Comparison of ENCODE assay signal across 11 mouse cellular contexts in genomic region chr7:45313495-45313894, GRCm38 (mm10). TPM values are rescaled to one million over a fixed set of nuclear protein-coding genes. Genes with fewer than 3 reads are reported as not detected.
DNase-seq lines count a peak whose midpoint lies in the region; ATAC-seq and TF ChIP-seq lines count a peak whose summit lies in the region.
"Had no signal": no experiment of that assay in that cellular context is flagged by ENCODE, and none has a peak within 500 bp of the region (broad histone marks: within the 10 kb centered on the region; RNA-seq: fewer than 3 reads in every experiment).

No protein-coding gene starts in this region.

- peak overlapping the region; percentile 52 for H3K27ac ChIP-seq in hindbrain, embryonic 12.5 days
- H3K27ac ChIP-seq in hindbrain, embryonic 10.5 days, result no peak overlapping the region
- H3K27ac ChIP-seq in hindbrain, embryonic 14.5 days, result peak overlapping the region; percentile 40
- 0 out of 2 replicates have a peak overlapping the region, but pooled peaks have one; percentile 18 for H3K27ac ChIP-seq in midbrain, postnatal 0 days (ENCODE audit: low read depth, low read length)

- no peak for DNase-seq in hindbrain, embryonic 10.5 days (ENCODE audit: low spot score)
- peak; percentile 36 for DNase-seq in MN1 (ENCODE audit: low spot score)
- no peak for DNase-seq in hindbrain, embryonic 14.5 days (ENCODE audit: low spot score)
- no peak for DNase-seq in midbrain, postnatal 0 days (ENCODE audit: low spot score)
- DNase-seq in thymus, postnatal 0 days (ENCODE audit: low spot score), result no peak
- DNase-seq in right cerebral cortex, postnatal 4 days, result no peak

- no peaks in the 10 kb centered on the region for H3K27me3 ChIP-seq in hindbrain, embryonic 12.5 days
- H3K27me3 ChIP-seq in hindbrain, embryonic 10.5 days (ENCODE audit: insufficient read depth, poor library complexity, severe bottlenecking), result peaks cover 6% of the 10 kb centered on the region; the same call in 1 of the 2 replicates
- H3K27me3 ChIP-seq in hindbrain, embryonic 14.5 days (ENCODE audit: control insufficient read depth, insufficient read depth, low read length), result no peaks in the 10 kb centered on the region
- H3K27me3 ChIP-seq in midbrain, postnatal 0 days (ENCODE audit: insufficient read depth, low read length), result no peaks in the 10 kb centered on the region

- H3K4me2 ChIP-seq in hindbrain, embryonic 12.5 days (replicated peaks), result peak overlapping the region; percentile 21; the same call in 1 of the 2 replicates
- peak overlapping the region; percentile 22; the same call in 1 of the 2 replicates for H3K4me2 ChIP-seq in hindbrain, embryonic 14.5 days (replicated peaks)
- H3K4me2 ChIP-seq in midbrain, postnatal 0 days (ENCODE audit: low read depth, low read length, poor library complexity, severe bottlenecking), result no peak overlapping the region

- H3K4me1 ChIP-seq in hindbrain, embryonic 12.5 days, result peaks cover 18% of the 10 kb centered on the region
- H3K4me1 ChIP-seq in hindbrain, embryonic 10.5 days (replicated peaks), result peaks cover 28% of the 10 kb centered on the region
- H3K4me1 ChIP-seq in hindbrain, embryonic 14.5 days (replicated peaks; ENCODE audit: control insufficient read depth, insufficient read depth, low read length), result peaks cover 7% of the 10 kb centered on the region; the same call in 1 of the 2 replicates
- no peaks in the 10 kb centered on the region for H3K4me1 ChIP-seq in midbrain, postnatal 0 days (ENCODE audit: insufficient read depth, low read length)

- ATAC-seq in hindbrain, embryonic 12.5 days (ENCODE audit: low FRiP score), result no peak
- ATAC-seq in hindbrain, embryonic 14.5 days (ENCODE audit: low FRiP score), result no peak
- no peak for ATAC-seq in midbrain, postnatal 0 days (ENCODE audit: low FRiP score)

- no peak overlapping the region for H3K4me3 ChIP-seq in hindbrain, embryonic 12.5 days
- no peak overlapping the region for H3K4me3 ChIP-seq in hindbrain, embryonic 10.5 days
- no peak overlapping the region for H3K4me3 ChIP-seq in hindbrain, embryonic 14.5 days (replicated peaks; ENCODE audit: low read length)
- no peak overlapping the region for H3K4me3 ChIP-seq in midbrain, postnatal 0 days (ENCODE audit: low read depth, low read length)

- no peaks in the 10 kb centered on the region for H3K36me3 ChIP-seq in hindbrain, embryonic 12.5 days
- H3K36me3 ChIP-seq in hindbrain, embryonic 10.5 days, result peaks cover 6% of the 10 kb centered on the region; the same call in 1 of the 2 replicates
- H3K36me3 ChIP-seq in hindbrain, embryonic 14.5 days (replicated peaks; ENCODE audit: control insufficient read depth, insufficient read depth), result no peaks in the 10 kb centered on the region; the same call in 1 of the 2 replicates
- peaks cover 13% of the 10 kb centered on the region for H3K36me3 ChIP-seq in midbrain, postnatal 0 days (ENCODE audit: insufficient read depth, low read length)

- 31% methylated on average over 9 of the region's 9 CpGs for WGBS in hindbrain, embryonic 12.5 days
- WGBS in hindbrain, embryonic 10.5 days, result 46% methylated on average over 9 of the region's 9 CpGs
- WGBS in hindbrain, embryonic 14.5 days, result 36% methylated on average over 9 of the region's 9 CpGs
- WGBS in midbrain, postnatal 0 days, result 40% methylated on average over 9 of the region's 9 CpGs

- H3K9ac ChIP-seq in hindbrain, embryonic 12.5 days, result no peak overlapping the region
- H3K9ac ChIP-seq in hindbrain, embryonic 14.5 days, result 0 out of 2 replicates have a peak overlapping the region, but pooled peaks have one; percentile 39
- no peak overlapping the region for H3K9ac ChIP-seq in midbrain, postnatal 0 days (replicated peaks; ENCODE audit: low read length, poor library complexity, severe bottlenecking)

- no peak for TF ChIP-seq CTCF in midbrain, postnatal 0 days (IDR thresholded peaks at IDR 0.05)

- H3K9me3 ChIP-seq in hindbrain, embryonic 12.5 days (replicated peaks), result no peaks in the 10 kb centered on the region
- no peaks in the 10 kb centered on the region for H3K9me3 ChIP-seq in hindbrain, embryonic 10.5 days
- H3K9me3 ChIP-seq in hindbrain, embryonic 14.5 days (ENCODE audit: control insufficient read depth, low read length), result no peaks in the 10 kb centered on the region
- H3K9me3 ChIP-seq in midbrain, postnatal 0 days (ENCODE audit: low read length), result no peaks in the 10 kb centered on the region

RNA-seq across cellular contexts. Expression of gene Trpm4, which starts 20.1 kb away (rescaled TPM):
- polyA plus RNA-seq in hindbrain, embryonic 12.5 days (2016; fragmentation: Nextera tagmentation; extraction: Ambion mirVana), result 11.5 and 14.7 TPM in 2 replicates
- 10.5 and 12.5 TPM in 2 replicates for polyA plus RNA-seq in hindbrain, embryonic 10.5 days (2016; fragmentation: Nextera tagmentation; extraction: Ambion mirVana)
- polyA plus RNA-seq in hindbrain, embryonic 14.5 days (2014; fragmentation: Nextera tagmentation; extraction: Ambion mirVana), result 7.8 and 9.3 TPM in 2 replicates
- 22.6 and 35.4 TPM in 2 replicates for total RNA-seq in midbrain, postnatal 0 days (2014; rRNA removed)
- 10.4 and 10.7 TPM in 2 replicates for polyA plus RNA-seq in midbrain, postnatal 0 days (2015; fragmentation: Nextera tagmentation; extraction: Ambion mirVana)
- polyA plus RNA-seq in thymus, postnatal 0 days (2015; fragmentation: Nextera tagmentation; extraction: Ambion mirVana), result 4.9 and 5.2 TPM in 2 replicates

RNA-seq across cellular contexts. Expression of gene Hrc, which starts 21.6 kb away (rescaled TPM):
- 0.65 and 0.68 TPM in 2 replicates for polyA plus RNA-seq in hindbrain, embryonic 12.5 days (2016; fragmentation: Nextera tagmentation; extraction: Ambion mirVana)
- polyA plus RNA-seq in hindbrain, embryonic 10.5 days (2016; fragmentation: Nextera tagmentation; extraction: Ambion mirVana), result 0.36 and 0.42 TPM in 2 replicates
- polyA plus RNA-seq in hindbrain, embryonic 14.5 days (2014; fragmentation: Nextera tagmentation; extraction: Ambion mirVana), result 0.20 and 0.41 TPM in 2 replicates
- total RNA-seq in midbrain, postnatal 0 days (2014; rRNA removed), result 0.33 TPM in 1 of 2 replicates, not detected in the other
- 0.26 and 0.49 TPM in 2 replicates for polyA plus RNA-seq in midbrain, postnatal 0 days (2015; fragmentation: Nextera tagmentation; extraction: Ambion mirVana)
- 0.08 and 0.09 TPM in 2 replicates for polyA plus RNA-seq in thymus, postnatal 0 days (2015; fragmentation: Nextera tagmentation; extraction: Ambion mirVana)
- total RNA-seq: megakaryocyte progenitor cell, adult 5-6 weeks had no signal
- polyA plus RNA-seq: liver, adult 2 months had no signal

RNA-seq across cellular contexts. Expression of gene Slc6a21, which starts 36.2 kb away (rescaled TPM):
- polyA plus RNA-seq in hindbrain, embryonic 12.5 days (2016; fragmentation: Nextera tagmentation; extraction: Ambion mirVana), result not detected in 2 replicates
- polyA plus RNA-seq in hindbrain, embryonic 10.5 days (2016; fragmentation: Nextera tagmentation; extraction: Ambion mirVana), result not detected in 2 replicates
- polyA plus RNA-seq in hindbrain, embryonic 14.5 days (2014; fragmentation: Nextera tagmentation; extraction: Ambion mirVana), result not detected in 2 replicates
- not detected in 2 replicates for total RNA-seq in midbrain, postnatal 0 days (2014; rRNA removed)
- polyA plus RNA-seq in midbrain, postnatal 0 days (2015; fragmentation: Nextera tagmentation; extraction: Ambion mirVana), result not detected in 2 replicates
- polyA plus RNA-seq in thymus, postnatal 0 days (2015; fragmentation: Nextera tagmentation; extraction: Ambion mirVana), result 0.08 TPM in 1 of 2 replicates, not detected in the other
- total RNA-seq: liver, adult 2 months; megakaryocyte progenitor cell, adult 5-6 weeks had no signal
- polyA plus RNA-seq: heart, embryonic 16.5 days; large intestine, adult 2 months had no signal

RNA-seq across cellular contexts. Expression of gene Ppfia3, which starts 53.3 kb away (rescaled TPM):
- 15.6 and 16.2 TPM in 2 replicates for polyA plus RNA-seq in hindbrain, embryonic 12.5 days (2016; fragmentation: Nextera tagmentation; extraction: Ambion mirVana)
- 8.4 and 12.9 TPM in 2 replicates for polyA plus RNA-seq in hindbrain, embryonic 10.5 days (2016; fragmentation: Nextera tagmentation; extraction: Ambion mirVana)
- 29.8 and 32.3 TPM in 2 replicates for polyA plus RNA-seq in hindbrain, embryonic 14.5 days (2014; fragmentation: Nextera tagmentation; extraction: Ambion mirVana)
- 87.4 and 104 TPM in 2 replicates for total RNA-seq in midbrain, postnatal 0 days (2014; rRNA removed)
- 28.9 and 31.6 TPM in 2 replicates for polyA plus RNA-seq in midbrain, postnatal 0 days (2015; fragmentation: Nextera tagmentation; extraction: Ambion mirVana)
- polyA plus RNA-seq in thymus, postnatal 0 days (2015; fragmentation: Nextera tagmentation; extraction: Ambion mirVana), result 0.27 and 0.49 TPM in 2 replicates
- total RNA-seq: liver, adult 2 months; megakaryocyte progenitor cell, adult 5-6 weeks had no signal
- polyA plus RNA-seq: liver, adult 2 months had no signal

RNA-seq across cellular contexts. Expression of gene Lin7b, which starts 56.9 kb away (rescaled TPM):
- polyA plus RNA-seq in hindbrain, embryonic 12.5 days (2016; fragmentation: Nextera tagmentation; extraction: Ambion mirVana), result 2.9 and 3.8 TPM in 2 replicates
- 0.89 and 1.5 TPM in 2 replicates for polyA plus RNA-seq in hindbrain, embryonic 10.5 days (2016; fragmentation: Nextera tagmentation; extraction: Ambion mirVana)
- 34.8 and 37.9 TPM in 2 replicates for polyA plus RNA-seq in hindbrain, embryonic 14.5 days (2014; fragmentation: Nextera tagmentation; extraction: Ambion mirVana)
- 68.6 and 96.6 TPM in 2 replicates for total RNA-seq in midbrain, postnatal 0 days (2014; rRNA removed)
- 59.9 and 70.3 TPM in 2 replicates for polyA plus RNA-seq in midbrain, postnatal 0 days (2015; fragmentation: Nextera tagmentation; extraction: Ambion mirVana)
- polyA plus RNA-seq in thymus, postnatal 0 days (2015; fragmentation: Nextera tagmentation; extraction: Ambion mirVana), result 0.49 and 0.79 TPM in 2 replicates
- total RNA-seq: liver, adult 2 months; megakaryocyte progenitor cell, adult 5-6 weeks had no signal
- polyA plus RNA-seq: liver, adult 2 months had no signal
